Mouse (Mus musculus) forebrain, embryonic 11.5 days (tissue): ENCODE results near the gene Gpr146. TPM values are rescaled to one million over a fixed set of nuclear protein-coding genes. Genes with fewer than 3 reads are reported as not detected.

Experiments used
- ATAC-seq: fragments of 200-750 bp; cut with Nextera tagmentation; replicated peaks from 2 replicates; pipeline ENCODE4 v1.8.0; 2017; ENCODE audit warnings: moderate TSS enrichment; ENCODE audit not compliant: low FRiP score
- DNase-seq: peaks from one replicate; pipeline ENCODE4 v3.0.0-alpha.2; 2017; ENCODE audit warnings: low spot score
- H3K27ac ChIP-seq: fragments of 300-500 bp; sonication (generic); 2 replicates; pipeline ENCODE4 v1.5.1; 2014; ENCODE audit warnings: low read depth, low read length
- H3K27me3 ChIP-seq: fragments of 300-500 bp; sonication (generic); 2 replicates; pipeline ENCODE4 v1.6.1; 2014; ENCODE audit warnings: mild to moderate bottlenecking, low read length, mixed read lengths; ENCODE audit not compliant: control insufficient read depth, insufficient read depth
- H3K36me3 ChIP-seq: fragments of 300-500 bp; sonication (generic); 2 replicates; pipeline ENCODE4 v1.6.1; 2014; ENCODE audit warnings: mild to moderate bottlenecking, low read length, moderate library complexity, mixed read lengths; ENCODE audit not compliant: control insufficient read depth, insufficient read depth
- H3K4me1 ChIP-seq: fragments of 300-500 bp; sonication (generic); replicated peaks from 2 replicates; pipeline ENCODE4 v1.6.1; 2014; ENCODE audit warnings: low read length, mixed read lengths; ENCODE audit not compliant: control insufficient read depth, insufficient read depth
- H3K4me2 ChIP-seq: fragments of 300-500 bp; sonication (generic); 2 replicates; pipeline ENCODE4 v1.6.1; 2014; ENCODE audit warnings: low read depth, mild to moderate bottlenecking, low read length, moderate library complexity, mixed read lengths; ENCODE audit not compliant: severe bottlenecking
- H3K4me3 ChIP-seq: fragments of 300-500 bp; sonication (generic); 2 replicates; pipeline ENCODE4 v1.5.1; 2014; ENCODE audit warnings: low read depth, low read length
- H3K9ac ChIP-seq: fragments of 300-500 bp; sonication (generic); 2 replicates; pipeline ENCODE4 v1.6.1; 2014; ENCODE audit warnings: low read length
- H3K9me3 ChIP-seq: fragments of 300-500 bp; sonication (generic); 2 replicates; pipeline ENCODE4 v1.6.1; 2016; ENCODE audit warnings: low read length, mixed read lengths; ENCODE audit not compliant: control insufficient read depth
- WGBS: fragments of 180-500 bp; shearing (Covaris S2); extraction: QIAGEN DNeasy Blood & Tissue Kit; methylation state at CpG from one replicate; pipeline ENCODE4 v1.1.7; 2014; 5-methylcytosine and 5-hydroxymethylcytosine counted together
- polyA plus RNA-seq: library from polyadenylated mRNA; unstranded; fragments of >200 nt; fragmentation: Nextera tagmentation; extraction: Ambion mirVana; gene quantifications from 2 replicates; pipeline ENCODE4 v1.2.1, GENCODE M21; 2014

The Gpr146 gene
- polyA plus RNA-seq, 1 experiment from 2014 or later = 1.8 TPM

DNA sequence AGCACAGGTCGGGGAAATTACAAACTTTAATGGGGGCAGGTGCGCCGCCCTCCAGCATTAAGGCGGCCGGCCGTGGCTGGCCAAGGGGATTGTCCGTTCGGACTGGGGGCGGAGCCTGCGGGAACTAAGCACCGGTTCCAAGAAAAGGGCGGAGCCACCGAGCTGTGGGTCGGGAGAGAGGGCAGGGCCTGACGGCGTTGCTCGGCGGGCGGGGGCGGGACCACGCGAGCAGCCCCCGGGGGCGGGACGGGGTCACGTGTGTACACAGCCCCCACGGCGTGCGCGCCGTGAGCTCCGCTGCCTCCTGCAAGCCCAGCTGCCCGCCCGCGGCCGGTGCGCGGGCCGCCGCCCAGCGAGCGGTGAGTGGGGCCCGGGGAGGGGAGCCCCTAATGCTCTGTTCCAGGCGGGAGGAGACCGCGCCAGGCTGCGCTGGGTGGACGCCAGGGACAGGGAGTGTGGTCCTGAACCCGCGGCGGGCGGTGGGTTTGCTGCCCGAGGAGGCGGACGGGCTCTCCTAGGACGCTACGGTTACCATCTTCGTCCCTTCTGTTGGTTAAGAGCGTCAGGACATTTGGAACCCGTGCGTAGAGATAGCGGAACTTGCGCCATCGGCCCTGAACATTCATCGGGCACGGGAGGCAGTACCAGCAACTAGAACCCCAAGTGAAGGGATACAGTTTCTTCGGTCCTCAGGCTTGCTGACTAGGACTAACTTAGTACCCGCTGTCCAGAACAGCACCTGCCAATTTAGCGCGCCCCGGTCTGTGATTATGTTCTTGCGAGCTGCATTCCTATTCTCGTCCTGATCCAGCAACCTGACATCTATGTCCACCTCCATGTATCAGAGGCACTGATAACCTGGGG, 3.1 kb downstream of the Gpr146 start:
- ATAC-seq (peak; percentile 83), DNase-seq (peak; percentile 90)
- Histone ChIP-seq H3K27me3 (no peaks in the 10 kb centered on the region), H3K9me3 (no peaks in the 10 kb centered on the region), H3K36me3 (no peaks in the 10 kb centered on the region), H3K27ac (0 out of 2 replicates have a peak overlapping the region, but pooled peaks have one; percentile 15), H3K4me1 (peaks cover 2% of the 10 kb centered on the region; the same call in 1 of the 2 replicates), H3K9ac (peak overlapping the region; percentile 60), H3K4me3 (peak overlapping the region; percentile 58), H3K4me2 (peak overlapping the region; percentile 90)
- 2% methylated on average over 66 of the region's 73 CpGs for WGBS

DNA sequence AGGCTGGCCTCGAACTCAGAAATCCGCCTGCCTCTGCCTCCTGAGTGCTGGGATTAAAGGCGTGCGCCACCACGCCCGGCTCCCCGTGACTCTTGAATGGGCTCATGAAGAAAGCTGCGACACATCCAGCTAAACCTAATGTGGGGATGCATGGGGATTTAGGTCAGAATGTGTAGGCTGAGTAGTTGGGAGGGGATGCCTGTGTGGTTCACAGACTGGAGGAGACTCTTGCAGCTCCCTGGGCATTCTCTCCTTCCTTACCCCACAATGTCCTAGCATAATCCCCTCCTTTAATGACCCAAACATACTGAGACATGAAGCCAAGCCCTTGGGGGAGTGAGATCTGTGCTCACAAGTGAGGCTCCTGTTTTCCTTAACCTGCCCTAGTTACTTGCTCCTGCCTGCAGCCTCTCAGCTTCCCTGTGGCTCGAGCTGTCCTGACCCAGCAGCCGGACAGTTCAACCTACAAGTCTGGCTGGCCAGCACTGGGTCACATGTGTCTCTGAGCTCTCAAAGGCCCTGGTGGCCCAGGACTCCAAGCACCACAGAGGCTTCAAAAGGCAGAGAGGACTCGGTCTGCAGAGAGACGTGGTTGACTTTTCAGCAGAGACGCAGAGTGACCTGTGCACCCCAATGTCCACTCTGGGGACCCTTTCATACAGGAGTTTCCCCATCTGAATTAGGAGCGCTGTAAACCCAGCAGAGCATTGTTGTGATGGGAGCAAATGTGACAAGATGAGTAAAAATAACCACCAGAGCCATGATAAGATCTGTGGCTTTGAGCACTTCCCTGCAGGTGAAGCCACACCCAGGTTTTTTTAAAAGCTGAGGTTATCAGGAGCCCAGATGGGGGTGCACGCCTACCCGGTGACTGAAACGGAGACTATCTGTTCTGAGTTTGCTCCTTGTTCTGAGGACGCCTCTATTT, 4.4 kb downstream of the Gpr146 start:
- Histone ChIP-seq H3K4me3 (no peak overlapping the region), H3K9ac (no peak overlapping the region), H3K36me3 (no peaks in the 10 kb centered on the region), H3K9me3 (no peaks in the 10 kb centered on the region), H3K4me1 (peaks cover 2% of the 10 kb centered on the region; the same call in 1 of the 2 replicates), H3K27me3 (no peaks in the 10 kb centered on the region), H3K27ac (no peak overlapping the region), H3K4me2 (no peak overlapping the region)
- DNase-seq (no peak), ATAC-seq (no peak)
- 82% methylated on average over 16 of the region's 18 CpGs for WGBS

DNA sequence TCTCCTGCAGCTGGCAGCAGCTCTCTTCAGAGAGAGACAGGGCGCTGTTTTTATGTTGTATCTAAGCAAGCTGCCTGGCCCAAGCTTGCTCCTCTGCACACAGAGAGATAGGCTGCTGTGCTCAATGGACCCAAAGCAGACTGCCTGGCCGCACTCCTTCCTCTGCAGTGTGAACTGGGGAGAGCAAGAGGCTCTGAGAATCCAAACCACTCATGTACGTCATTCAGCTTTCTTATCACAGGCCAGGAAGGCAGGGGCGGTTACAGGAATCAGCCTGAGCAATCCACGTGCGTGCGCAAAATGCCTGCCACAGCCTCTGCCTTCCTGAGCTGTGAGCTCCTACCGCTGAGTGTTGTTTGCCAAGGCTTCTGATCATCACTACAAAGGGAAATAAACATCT, 5.3 kb downstream of the Gpr146 start:
- Histone ChIP-seq H3K27ac (0 out of 2 replicates have a peak overlapping the region, but pooled peaks have one; percentile 34), H3K9me3 (no peaks in the 10 kb centered on the region), H3K27me3 (no peaks in the 10 kb centered on the region), H3K36me3 (no peaks in the 10 kb centered on the region), H3K9ac (no peak overlapping the region), H3K4me3 (no peak overlapping the region), H3K4me1 (peaks cover 2% of the 10 kb centered on the region; the same call in 1 of the 2 replicates), H3K4me2 (no peak overlapping the region)
- ATAC-seq (no peak), DNase-seq (no peak)
- WGBS = 82% methylated on average over 8 of the region's 8 CpGs

DNA sequence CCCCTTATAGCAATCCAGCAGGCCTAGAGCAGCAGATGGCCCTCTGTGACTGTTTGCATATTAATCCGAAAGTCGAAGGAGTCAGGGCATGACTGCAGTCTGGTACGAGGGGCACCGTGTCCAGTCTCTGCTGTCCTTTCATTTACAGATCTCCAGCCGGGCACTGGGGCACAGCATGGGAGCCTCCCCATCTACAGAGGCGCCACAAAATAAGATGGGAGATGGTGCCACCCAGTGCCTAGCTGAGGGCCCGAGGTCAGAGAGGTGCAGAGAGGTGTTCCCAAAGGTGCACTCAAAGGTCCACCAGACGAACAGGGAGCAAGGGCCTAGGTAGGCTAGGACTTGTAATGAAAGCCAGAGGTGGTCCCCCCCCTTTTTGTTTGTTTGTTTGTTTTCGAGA, 5.7 kb downstream of the Gpr146 start:
- 84% methylated on average over 9 of the region's 9 CpGs for WGBS
- Histone ChIP-seq H3K36me3 (no peaks in the 10 kb centered on the region), H3K4me3 (no peak overlapping the region), H3K4me2 (no peak overlapping the region), H3K27me3 (no peaks in the 10 kb centered on the region), H3K9me3 (no peaks in the 10 kb centered on the region), H3K4me1 (peaks cover 2% of the 10 kb centered on the region; the same call in 1 of the 2 replicates), H3K9ac (no peak overlapping the region), H3K27ac (no peak overlapping the region)
- ATAC-seq = no peak
- DNase-seq = no peak

DNA sequence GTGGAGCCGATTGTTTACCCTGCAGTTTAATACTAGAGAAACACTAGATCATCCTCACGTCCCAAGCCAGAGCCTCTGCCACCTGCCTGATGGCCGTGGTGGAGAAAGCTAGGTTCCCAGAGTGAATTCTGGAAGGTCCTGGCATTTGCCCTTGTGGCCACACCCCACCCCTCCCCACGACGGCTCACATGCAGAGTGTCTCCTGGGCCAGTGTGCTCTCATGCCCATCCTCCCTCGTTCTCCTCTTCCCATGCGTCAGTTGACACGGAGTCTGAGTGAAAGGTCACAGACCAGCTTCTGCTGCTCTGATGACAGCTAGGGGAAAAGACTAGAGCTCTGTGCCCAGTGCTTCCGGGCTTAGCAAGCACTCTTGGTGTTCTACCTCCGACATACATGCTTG, 7.0 kb downstream of the Gpr146 start:
- Histone ChIP-seq H3K4me2 (no peak overlapping the region), H3K4me3 (no peak overlapping the region), H3K27ac (no peak overlapping the region), H3K27me3 (no peaks in the 10 kb centered on the region), H3K9ac (no peak overlapping the region), H3K4me1 (peaks cover 2% of the 10 kb centered on the region; the same call in 1 of the 2 replicates), H3K9me3 (no peaks in the 10 kb centered on the region), H3K36me3 (no peaks in the 10 kb centered on the region)
- WGBS = 81% methylated on average over 10 of the region's 10 CpGs
- DNase-seq = no peak
- no peak for ATAC-seq

DNA sequence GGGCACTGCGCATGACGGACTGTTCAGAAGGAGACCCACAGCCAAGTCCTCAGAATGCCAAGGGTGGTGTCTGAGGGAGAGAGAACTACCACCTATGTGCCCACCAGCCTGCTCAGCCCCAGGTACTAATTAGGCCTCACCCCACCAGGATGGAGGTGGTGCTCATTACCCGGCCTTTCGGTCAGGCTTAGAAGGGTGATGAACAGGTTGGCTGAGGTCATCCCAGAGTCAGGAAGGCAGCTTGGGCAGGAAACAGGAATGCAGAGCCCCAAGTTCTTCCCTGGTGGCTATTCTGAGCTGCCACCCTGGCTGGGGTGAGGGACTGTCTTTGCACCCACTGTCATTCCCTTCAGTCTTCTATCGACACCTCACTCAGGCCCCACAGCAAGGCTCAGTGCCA, 8.6 kb downstream of the Gpr146 start:
- 90% methylated on average over 5 of the region's 5 CpGs for WGBS
- Histone ChIP-seq H3K27me3 (no peaks in the 10 kb centered on the region), H3K9ac (no peak overlapping the region), H3K4me2 (no peak overlapping the region), H3K27ac (no peak overlapping the region), H3K9me3 (no peaks in the 10 kb centered on the region), H3K4me3 (no peak overlapping the region), H3K4me1 (no peaks in the 10 kb centered on the region; the same call in 1 of the 2 replicates), H3K36me3 (no peaks in the 10 kb centered on the region)
- ATAC-seq (no peak), DNase-seq (no peak)

DNA sequence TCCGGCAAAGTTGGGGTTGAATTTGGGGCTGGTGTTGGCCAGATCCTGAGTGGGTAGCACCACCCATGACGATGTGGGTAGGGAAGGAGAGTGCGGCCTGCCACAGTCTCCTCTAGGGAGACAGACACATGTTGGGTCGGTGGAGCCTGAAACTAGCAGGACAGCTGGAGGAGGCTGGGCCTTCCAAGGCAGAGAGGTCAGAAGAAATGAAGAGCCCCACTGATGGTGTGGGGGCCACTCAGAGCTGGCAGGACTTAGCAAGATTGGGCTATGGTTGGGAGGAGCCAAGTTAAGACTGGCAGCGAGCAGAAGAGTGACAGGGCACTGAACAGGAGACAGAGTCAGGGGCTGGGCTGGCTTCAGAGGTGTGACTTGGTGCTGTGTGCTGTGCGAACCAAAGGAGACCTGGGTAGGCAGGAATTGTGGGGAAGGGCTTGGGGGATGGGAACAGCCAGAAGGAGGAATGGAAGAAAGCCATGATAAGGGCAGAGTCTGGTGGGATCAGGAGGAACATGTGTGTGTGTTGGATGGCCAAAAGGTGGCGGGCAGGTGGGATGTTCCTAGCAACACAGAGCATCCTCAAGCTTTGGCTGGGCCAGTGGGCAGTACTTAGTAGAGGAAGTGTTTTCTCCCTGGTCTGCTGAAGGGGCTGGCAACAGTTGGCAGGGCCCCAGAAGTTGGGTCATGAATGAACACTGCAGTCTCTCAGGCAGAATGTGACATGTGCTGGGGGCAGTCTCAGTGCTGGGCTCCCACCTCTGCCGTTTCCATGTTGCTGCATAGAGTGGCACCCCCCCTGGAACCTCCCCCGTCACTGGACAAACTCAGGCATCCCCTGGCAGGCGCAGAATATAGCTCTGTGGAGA, 10.1 kb downstream of the Gpr146 start:
- H3K9ac ChIP-seq = no peak overlapping the region
- no peak for ATAC-seq
- H3K4me1 ChIP-seq = no peaks in the 10 kb centered on the region
- H3K4me3 ChIP-seq = no peak overlapping the region
- no peaks in the 10 kb centered on the region for H3K27me3 ChIP-seq
- H3K4me2 ChIP-seq = no peak overlapping the region
- no peak overlapping the region for H3K27ac ChIP-seq
- no peaks in the 10 kb centered on the region for H3K36me3 ChIP-seq
- H3K9me3 ChIP-seq = no peaks in the 10 kb centered on the region
- whole genome bisulfite sequencing = 89% methylated on average over 10 of the region's 10 CpGs
- no peak for DNase-seq

DNA sequence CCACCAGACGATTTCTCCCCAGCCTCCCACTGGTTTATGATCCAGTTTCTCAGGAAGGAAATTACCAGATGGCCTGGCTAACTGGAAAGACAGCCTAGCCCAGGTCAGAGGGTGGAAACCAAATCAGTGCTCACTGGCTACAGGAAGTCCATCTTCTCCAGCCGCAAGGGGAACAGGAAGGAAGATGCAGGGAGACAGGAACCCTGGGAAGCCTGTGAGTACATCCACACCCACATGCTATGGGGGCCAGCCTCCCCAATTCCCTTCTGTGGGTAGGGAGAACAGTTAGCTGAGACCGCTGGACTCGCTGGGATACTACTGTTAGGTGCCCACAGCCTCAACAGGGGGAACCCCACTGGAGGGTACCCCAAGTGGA, 10.7 kb downstream of the Gpr146 start:
- Histone ChIP-seq H3K4me1 (no peaks in the 10 kb centered on the region), H3K27ac (0 out of 2 replicates have a peak overlapping the region, but pooled peaks have one; percentile 37), H3K27me3 (no peaks in the 10 kb centered on the region), H3K9ac (no peak overlapping the region), H3K9me3 (no peaks in the 10 kb centered on the region), H3K4me2 (no peak overlapping the region), H3K36me3 (no peaks in the 10 kb centered on the region), H3K4me3 (no peak overlapping the region)
- DNase-seq (no peak), ATAC-seq (no peak)
- 87% methylated on average over 4 of the region's 4 CpGs for WGBS
